Mouse (Mus musculus) CD4-positive, CD25-positive, alpha-beta regulatory T cell, adult 4 months (primary cell): ENCODE measurements around the gene Izumo1r. TPM values are rescaled to one million over a fixed set of nuclear protein-coding genes. Genes with fewer than 3 reads are reported as not detected.

ENCODE experiments used
- ATAC-seq: one replicate; pipeline ENCODE4 v1.8.0; 2017
- polyA plus RNA-seq, 2 experiments: library from polyadenylated mRNA; unstranded; fragments of 100-300 nt; shearing (Covaris generic); gene quantifications; one replicate each; pipeline ENCODE4 v1.2.1; 2017

Izumo1r gene
- polyA plus RNA-seq, 2 experiments from 2014 or later = 1,336 to 1,816 TPM

DNA sequence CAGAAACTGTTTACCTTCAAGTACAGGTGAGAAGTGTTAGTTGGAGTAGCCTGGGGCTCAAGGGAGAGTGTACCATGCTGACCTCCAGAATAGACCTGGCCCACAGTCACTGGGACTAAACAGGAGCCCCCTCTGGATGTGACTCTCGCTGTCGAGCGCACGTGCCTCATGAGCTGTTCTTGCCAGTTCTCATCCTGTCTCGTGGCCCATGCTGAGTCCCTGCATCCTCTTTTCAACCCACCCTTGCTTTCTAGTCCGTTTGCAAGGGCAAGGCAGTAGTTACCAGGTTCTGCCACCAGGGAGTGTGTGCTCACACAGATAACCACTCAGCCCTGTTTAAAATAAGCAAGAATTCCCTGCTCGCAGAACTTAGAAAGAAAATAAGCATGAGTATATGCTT lies 36.8 kb downstream of the Izumo1r start:
- ATAC-seq = peak; percentile 93

DNA sequence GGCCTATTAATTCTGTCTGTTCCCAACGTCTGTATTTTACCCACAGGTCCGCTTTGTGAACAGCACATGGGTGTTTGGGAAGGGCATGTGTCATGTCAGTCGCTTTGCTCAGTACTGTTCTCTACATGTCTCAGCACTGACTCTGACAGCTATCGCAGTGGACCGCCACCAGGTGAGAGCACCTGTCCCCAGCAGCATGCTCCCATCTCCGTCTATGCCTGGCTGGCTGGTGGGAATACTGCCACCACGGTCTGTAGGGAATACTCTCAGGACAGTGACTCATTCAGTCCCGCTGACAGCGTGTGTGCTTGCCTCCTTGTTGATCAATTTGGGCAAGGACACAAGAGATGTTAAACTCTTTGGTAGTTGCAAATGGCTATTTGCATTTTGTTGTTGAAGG lies 39.0 kb downstream of the Izumo1r start:
- no peak for ATAC-seq

DNA sequence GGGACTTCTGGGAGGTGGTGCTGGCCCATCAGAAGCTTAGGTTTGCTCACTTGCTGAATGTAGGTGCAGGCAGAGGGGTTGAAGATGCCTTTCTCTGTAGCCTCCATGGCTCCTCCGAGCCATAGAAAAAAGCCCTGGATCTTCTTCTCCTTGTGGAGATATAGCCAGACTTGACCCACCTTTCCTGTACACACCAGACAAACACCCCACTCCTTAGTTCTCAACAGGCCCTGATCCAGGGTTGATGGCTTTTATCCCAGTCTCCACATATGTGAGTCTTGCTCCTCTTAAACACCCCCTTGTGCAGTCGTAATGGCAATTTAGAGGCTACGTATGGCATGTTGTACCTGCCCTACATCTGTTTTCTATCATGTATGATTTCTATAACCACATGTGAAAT lies 40.6 kb downstream of the Izumo1r start:
- no peak for ATAC-seq

DNA sequence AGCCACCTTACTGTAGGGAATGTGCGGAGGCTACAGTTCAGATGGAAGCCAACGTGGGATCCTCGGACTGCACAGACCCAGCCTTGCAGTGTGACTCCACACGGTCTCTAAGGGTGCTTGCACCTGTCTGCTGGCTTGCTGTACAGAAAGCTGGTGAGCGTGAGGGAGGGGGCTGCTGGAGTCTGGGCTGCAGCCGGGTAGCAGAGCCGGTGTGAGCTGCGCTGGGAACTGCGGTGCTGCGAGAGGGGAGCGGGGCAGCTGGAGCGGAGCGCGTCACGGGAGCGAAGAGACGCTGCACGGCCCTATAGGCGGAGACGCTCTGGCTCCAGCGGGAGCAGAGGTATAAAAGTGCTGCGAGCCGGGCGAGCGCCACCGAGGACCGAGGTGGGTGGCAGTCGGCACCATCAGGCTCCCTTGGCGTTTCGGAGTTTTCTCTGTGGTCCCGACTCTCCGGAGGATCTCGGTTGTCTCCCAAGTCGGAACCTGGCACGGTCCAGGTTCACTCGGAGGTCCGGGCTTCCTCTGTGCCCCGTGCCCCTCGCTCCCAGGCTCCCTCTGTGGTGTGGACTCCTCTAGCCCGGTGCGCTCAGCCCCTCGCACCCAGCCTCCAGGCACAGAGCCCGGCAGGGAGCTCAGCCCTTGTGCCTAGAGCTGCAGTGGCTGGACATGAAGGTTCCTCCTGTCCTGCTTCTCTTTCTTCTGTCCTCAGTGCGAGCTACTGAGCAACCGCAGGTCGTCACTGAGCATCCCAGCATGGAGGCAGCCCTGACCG lies 43.7 kb downstream of the Izumo1r start, which contains the start of gene Gpr83:
Gene Gpr83 (plus strand): TSS at position 343 of the 772 bp plus-strand sequence.
- peak; percentile 78 for ATAC-seq

DNA sequence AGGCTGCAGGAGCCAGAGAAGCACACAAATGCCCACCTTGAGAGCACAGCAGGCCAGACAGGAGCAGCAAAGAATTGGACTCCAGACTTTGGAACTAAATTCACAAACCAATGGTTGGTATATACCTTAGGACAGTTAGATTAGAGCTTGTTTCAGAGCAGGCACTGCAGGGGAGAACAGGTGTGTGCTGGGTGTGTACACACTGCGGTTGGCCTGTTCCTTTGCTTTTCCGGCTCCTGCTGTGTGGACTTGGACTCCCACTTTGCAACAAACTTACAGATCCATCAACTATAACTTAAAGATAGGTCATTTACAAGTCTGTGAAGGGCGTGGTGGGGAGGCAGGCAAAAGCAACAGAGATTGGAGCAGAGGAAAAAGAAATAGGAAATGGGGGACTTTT lies 45.0 kb downstream of the Izumo1r start:
- ATAC-seq = no peak

DNA sequence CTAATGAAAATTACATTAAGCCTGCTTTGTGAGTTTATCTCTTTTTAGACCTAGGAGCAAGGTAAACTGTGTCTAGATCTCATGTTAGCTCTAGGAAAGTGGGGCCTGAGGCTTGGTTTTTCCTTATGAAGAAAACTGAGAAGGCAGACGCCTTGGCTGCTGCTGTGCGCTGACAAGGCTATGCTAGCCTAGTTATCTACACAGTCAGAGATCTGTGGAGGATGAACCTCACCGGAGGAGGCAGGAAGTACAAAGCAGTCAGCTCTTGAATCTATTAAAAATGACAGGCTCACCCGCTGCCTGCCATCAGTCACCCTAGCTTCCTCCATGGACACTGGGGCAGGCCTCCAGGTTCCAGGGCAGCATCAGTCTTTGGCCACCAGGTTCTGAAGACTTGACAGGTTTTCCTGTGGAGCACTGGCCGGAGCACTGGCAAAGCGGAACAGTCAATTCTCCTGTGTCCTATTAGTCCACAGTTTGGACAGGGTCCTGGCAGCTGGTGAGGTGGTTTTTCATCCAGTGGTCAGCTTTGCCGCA lies 45.5 kb downstream of the Izumo1r start:
- peak; percentile 39 for ATAC-seq

DNA sequence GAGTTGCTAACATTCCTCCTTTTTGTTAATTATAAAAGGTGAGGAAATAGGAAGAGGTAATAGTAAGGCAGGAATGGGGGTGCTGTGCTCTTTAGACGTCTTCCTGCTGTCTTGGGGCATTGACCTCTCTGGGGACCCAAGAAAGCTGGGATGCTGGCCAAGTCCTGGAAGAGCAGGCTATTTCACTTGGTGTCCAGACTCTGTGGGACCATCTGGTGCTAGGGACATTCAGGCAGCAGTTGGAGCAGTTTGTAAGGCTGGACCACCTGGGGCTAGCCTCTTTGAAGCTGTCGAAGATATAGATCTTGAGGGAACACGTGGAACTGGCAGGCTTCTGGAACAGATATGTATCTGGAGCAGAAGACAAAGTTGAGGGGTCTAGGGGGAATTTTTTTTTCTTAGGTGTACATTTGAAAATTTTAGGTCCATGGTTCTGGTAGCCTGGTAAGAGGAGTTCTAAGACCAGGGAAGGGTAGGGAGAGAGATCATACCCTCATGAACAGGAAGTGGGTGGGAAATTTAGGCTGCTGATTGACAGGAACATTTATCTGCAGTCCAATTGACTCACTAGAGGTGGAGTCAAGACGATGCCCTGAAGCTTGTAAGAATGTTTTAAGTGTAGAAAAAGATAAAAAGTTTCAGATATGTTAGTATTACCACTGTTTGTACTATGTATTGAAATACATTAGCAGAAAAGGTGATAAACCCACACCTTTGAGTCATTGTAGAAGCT lies 46.7 kb downstream of the Izumo1r start:
- ATAC-seq = peak; percentile 57

DNA sequence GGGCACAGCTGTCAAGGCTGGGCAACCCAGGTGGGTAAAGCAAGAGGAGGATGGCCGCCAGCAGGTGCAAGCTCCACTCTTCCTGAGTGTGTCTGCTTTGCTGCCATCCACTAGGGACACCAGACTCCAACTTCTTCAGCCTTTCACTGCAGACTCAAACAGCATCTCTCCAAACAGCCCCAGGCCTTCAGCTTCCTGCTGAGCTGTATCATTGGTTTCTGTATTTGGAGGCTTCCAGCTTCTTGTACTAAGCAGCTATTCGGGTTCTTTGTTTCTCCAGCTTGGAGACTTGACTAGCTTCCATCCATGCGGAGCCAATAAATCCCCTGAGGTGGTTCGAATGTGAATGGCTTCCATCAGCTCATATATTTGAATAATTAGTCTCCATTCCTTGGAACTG lies 49.2 kb downstream of the Izumo1r start:
- no peak for ATAC-seq

DNA sequence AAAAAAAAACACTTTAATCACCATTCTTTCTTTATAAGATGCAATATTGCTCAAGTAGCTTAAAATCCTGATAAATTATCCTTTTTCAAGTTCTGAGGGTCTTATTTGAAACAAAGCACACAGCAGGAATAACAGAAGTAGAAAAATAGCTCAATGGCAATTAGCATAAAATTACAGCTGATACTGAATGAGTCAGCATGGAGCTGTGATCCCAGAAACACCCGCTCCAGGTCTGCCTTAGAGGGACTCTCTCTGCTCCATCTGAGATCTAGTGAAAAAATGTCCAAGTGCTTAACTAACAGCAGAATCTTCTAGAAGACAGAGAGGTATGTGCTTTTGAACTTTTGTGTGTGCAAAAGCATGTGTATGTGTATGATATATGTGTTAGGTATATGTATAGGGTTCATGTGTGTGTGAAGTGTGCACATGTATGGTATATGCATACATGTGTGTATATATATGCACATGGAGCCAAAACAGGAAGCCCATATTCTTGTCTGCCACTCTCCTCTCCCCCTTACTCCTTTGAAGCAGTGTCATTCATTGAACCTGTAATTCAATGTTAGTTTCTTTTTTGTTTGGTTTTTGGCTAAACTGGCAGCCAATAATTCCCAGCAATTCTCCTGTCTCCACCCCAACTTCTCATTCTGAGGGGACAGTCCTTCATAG lies 55.3 kb downstream of the Izumo1r start:
- peak; percentile 55 for ATAC-seq

DNA sequence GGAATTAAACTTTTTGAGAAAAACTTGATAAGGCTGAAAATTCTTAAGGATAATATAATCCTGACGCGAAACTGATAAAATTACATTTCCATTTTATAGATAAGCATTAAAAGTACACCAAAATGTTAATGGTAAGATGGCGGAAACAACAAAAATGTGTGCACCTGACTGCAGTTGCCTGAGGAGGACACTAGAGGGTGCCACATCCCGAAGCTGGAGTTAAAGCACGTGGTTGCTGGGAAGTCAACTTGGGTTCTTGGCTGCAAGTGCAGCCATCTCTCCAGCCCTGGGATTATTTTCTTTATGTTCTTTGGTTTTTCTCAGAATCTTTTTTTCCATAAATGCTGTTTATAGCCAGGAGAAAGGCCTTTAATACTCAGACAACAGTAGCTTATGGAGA lies 57.3 kb downstream of the Izumo1r start:
- ATAC-seq = peak; percentile 38

DNA sequence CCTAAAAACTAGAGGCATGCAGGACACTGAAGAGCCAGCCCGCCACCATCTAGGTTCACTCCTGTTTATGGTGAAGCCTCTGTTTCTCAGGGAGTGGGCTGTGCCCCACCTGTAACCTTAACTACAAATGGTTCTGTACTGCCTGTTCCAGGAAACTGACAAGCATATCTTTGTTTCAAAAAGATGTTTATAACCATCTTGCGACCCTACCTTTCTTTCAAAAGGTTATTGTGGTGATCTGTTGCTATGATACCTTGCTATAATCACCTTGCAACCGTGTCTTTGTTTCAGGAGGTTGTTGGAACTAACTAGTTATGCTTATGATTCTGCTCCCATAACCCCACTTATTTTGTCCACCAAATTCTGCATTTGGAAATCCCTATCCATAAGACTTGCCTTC lies 59.8 kb downstream of the Izumo1r start:
- peak; percentile 60 for ATAC-seq

DNA sequence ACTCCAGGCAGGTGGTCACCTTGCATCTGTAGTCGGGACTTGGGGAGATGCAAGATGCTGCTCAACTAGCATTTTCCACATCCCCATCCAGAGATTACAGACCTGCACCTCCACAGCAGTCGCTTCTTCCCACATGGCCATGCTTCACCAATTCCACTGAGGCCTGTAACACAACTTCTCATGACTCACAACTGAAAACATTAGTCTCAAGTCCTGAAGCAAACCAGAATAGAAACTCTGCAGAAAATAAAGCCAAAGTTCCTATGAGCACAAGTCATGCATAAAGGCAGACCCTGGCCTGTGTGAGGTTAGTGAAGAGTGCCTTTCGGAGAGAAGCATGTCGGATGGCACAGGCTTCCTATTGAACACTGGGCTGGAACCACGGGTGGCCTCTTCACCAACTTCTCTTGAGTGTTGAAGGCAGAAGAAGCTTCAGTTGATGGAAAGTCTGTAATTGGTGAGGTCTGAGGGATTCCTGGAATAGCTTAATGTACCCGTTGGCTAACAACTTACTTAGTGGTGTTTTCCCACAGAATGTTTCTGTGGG lies 60.4 kb downstream of the Izumo1r start:
- no peak for ATAC-seq

DNA sequence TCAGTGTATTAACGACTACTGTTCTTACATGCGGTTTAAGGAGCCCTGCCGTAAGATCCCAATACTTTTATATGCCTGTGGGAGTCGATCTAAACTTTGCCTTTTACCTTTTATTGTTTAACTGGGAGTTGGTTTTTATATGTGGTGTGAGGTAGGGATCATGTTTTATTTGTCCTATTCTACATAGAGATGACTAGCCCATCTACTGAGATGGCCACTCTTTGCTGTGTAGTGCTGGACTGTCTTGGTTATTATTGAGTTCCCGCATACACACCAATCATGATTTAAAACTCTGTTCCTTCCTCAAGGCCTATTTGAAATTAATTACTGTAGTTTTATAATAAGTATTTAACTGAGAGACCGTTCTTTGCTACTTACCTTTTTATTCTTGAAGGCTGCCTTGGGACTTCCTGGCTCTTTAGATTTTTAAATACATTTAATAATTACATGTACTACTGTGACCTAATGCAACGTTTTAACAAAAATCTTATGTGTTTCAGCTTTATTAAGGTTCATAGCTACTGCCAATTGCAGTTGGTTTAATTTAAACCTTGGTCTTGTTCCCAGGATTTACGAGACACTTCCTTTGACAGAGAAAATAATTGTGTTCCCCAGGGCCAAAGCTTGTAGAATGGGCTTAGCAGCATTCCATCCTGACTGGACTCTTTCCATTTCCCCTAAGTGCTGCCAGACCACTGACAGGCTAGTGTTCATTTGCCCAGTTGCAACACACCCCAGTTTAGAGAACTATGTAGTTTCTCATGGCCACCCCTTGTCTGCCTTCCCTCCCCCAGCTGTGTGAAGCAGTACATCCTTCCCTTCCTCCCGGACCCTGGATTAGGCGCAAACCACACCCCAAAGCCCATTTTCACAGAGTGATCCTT lies 61.6 kb downstream of the Izumo1r start:
- no peak for ATAC-seq

DNA sequence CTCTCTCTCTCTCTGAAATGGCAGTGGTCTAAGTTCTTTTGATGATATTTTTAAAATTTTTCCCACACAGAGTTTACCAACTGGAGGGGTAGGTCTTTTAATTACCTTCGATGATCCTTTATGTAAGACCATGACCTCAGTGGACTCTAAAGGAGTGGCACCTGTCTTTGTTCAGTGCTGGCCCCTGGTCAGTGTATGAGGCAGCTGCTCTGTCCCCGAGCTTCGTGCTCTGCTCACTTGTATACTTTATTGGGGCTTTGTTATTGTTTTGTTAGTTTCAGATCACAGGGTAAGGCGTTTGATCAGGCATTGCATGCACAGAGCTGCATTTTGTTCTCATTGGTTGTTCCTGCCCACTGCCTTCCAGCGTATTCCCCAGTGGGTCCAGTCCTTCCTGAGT lies 63.8 kb downstream of the Izumo1r start:
- no peak for ATAC-seq

DNA sequence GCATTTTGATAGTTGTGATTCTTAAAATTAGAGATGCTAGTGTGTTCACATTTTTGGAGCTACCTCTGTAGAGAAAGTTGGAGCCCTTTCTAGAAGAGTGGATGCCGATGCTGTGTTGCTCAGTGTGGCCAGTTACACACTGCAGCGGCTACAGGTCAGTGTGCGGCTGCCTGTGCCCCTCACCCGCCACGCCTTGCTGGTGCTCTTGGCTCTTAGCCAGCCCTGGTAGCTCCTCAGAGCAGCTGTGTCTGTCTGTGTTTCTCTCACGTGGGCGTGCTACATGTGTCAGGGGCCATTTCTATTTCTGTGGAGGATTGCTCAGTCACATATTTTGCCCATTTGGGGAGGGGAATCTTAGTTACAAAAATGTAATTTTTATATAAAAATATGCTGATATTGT lies 64.2 kb downstream of the Izumo1r start:
- ATAC-seq = no peak

Other genes starting within 250 kb of the Izumo1r start
- gene Piwil4, start 163.2 kb downstream of the Izumo1r start, polyA plus RNA-seq = under 1 TPM; 0.44 to 0.57 TPM
- under 1 TPM in 1 of 2 experiments, not detected in 1; 0.19 TPM for gene Fut4, start 151.6 kb downstream of the Izumo1r start, polyA plus RNA-seq
- not detected for gene 1700012B09Rik, start 132.9 kb downstream of the Izumo1r start, polyA plus RNA-seq
- gene Mre11a, start 119.3 kb downstream of the Izumo1r start, polyA plus RNA-seq = 10 to 100 TPM; 24.0 to 25.6 TPM
- 10 to 100 TPM; 27.4 to 37.3 TPM for gene Ankrd49, start 119.1 kb downstream of the Izumo1r start, polyA plus RNA-seq
- gene Gpr83, start 43.7 kb downstream of the Izumo1r start, polyA plus RNA-seq = 100 to 1,000 TPM; 158 to 164 TPM
- 10 to 100 TPM; 16.1 to 23.4 TPM for gene Panx1, start 141.5 kb upstream of the Izumo1r start, polyA plus RNA-seq
- gene Hephl1, start 208.2 kb upstream of the Izumo1r start, polyA plus RNA-seq = not detected